Mouse (Mus musculus) T-helper 17 cell (primary cell): ENCODE data around the gene Arfgap2.

Source experiments
- in situ Hi-C, 2 experiments: fragments of 300-600 bp; cut with MboI, MseI; formaldehyde crosslinking; loops; 1 replicate in 1 of 2; 2 replicates in 1 of 2; pipeline ENCODE4 v1.15.1; 2025; ENCODE audit warnings: high pct_unique_total_duplicates in 2 of 2

The Arfgap2 gene

GRCm38 (mm10) chr2:91258830-91259229 is 5.9 kb upstream of the Arfgap2 start:
- in situ Hi-C loops: loop anchor here in 1 of 2 experiments (10.0 kb wide), 1 partner anchor 1196 kb away; no protein-coding TSS in a partner anchor

- in situ Hi-C loops: loop anchor here in 1 of 2 experiments (10.0 kb wide), 1 partner anchor 1195 kb away; no protein-coding TSS in a partner anchor
These were observed 5.3 kb upstream of the Arfgap2 start for GRCm38 (mm10) chr2:91259493-91259892.

- in situ Hi-C loops: no loop called here
These were observed 798 bp upstream of the Arfgap2 start for GRCm38 (mm10) chr2:91263692-91264660.

DNA sequence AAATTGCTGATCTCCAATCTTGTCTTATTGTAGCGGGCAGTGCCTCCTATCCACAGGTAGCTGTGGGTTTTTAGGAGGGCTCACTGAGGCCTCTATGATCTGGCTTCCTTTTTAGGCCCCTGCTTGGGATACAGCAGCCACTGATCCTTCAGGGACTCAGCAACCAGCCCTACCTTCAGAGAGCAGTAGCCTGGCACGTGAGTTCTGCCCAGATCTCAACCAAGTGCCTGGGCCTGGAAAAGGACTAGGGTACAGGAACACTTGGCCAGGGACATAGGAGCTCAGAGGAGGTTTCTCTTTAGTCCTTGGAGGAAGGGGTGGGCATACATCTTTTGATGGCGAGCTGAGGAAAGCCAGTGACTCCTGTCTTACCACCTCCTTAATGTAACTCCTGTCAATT is 3.3 kb downstream of the Arfgap2 start:
- in situ Hi-C loops: no loop called here

- in situ Hi-C loops: no loop called here
These were observed 3.9 kb downstream of the Arfgap2 start for GRCm38 (mm10) chr2:91268706-91269105.

GRCm38 (mm10) chr2:91269687-91270133 is 4.9 kb downstream of the Arfgap2 start:
- in situ Hi-C loops: no loop called here

GRCm38 (mm10) chr2:91278749-91279371 is 14.1 kb downstream of the Arfgap2 start:
- in situ Hi-C loops: loop anchor here in 1 of 2 experiments (25.0 kb wide), 1 partner anchor 358 kb away; the partner anchor contains the start of genes Arhgap1, F2 and Zfp408

GRCm38 (mm10) chr2:91279372-91279755 is 14.6 kb downstream of the Arfgap2 start:
- in situ Hi-C loops: loop anchor here in 1 of 2 experiments (25.0 kb wide), 1 partner anchor 358 kb away; the partner anchor contains the start of genes Arhgap1, F2 and Zfp408

- in situ Hi-C loops: loop anchor here in 1 of 2 experiments (5.0 to 25.0 kb wide), 2 partner anchors 201 to 356 kb away; partner anchors contain the start of genes Arhgap1, F2 and Zfp408
These were observed 16.6 kb downstream of the Arfgap2 start for GRCm38 (mm10) chr2:91281366-91281765.

DNA sequence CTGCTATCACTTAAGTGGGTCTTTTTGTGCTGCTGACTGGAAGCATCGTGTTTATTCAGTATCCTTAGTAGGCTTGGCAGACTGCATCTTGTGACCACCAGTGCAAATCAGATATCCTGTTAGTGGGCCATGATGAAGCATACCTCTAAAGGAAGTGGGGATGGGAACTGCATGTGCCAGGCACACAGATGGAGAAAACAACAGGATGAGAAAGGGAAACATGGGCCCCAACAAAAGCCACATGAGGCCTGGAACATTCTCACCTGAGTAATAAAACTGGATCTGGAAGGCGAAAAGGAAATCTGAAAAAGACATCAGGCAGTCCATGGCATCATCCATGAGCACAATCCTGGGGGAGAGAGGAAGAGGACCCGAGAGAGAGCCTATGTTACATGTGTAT is 19.2 kb downstream of the Arfgap2 start:
- in situ Hi-C loops: loop anchor here in 1 of 2 experiments (5.0 to 25.0 kb wide), 2 partner anchors 198 to 353 kb away; partner anchors contain the start of genes Arhgap1, F2 and Zfp408

DNA sequence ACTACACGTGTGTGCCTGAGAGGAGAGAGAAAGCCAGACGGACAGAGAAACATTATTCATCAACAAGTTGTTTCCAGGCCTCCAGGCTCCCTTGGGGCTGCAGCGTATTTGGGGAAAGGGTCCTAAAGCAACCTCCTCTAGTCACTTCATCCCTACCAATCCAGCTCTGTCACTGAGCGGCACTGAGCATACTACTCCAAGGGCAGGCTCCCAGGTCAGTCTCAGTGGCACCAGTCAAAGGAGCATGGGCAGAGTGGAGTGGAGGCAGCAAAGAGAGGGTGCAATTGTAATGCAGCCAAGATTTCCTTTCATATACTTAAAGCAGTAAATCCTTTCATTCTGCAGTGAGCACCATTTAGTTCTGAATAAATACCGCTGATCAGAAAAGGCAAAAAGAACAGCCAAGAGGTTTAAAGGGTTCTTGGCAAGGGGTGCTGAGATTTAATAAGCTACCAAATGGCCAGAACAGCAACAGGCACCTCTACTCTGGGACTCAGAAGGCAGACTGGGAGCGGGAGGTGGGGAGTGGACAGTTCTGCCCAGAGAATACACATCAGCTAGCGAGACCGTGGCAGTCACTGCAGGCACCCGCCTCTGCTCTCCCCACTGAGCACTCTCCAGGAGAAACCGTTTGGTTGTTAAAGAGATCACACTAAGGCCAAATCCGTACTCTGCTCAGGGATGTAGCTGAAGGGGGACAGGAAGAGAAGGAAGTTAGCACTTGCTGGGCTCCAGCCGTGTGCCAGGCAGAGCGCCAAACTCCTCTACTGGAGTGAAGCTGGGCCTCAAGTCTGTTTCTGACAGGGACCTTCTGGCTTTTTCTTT is 19.8 kb downstream of the Arfgap2 start:
- in situ Hi-C loops: loop anchor here in 1 of 2 experiments (5.0 to 25.0 kb wide), 2 partner anchors 198 to 353 kb away; partner anchors contain the start of genes Arhgap1, F2 and Zfp408

DNA sequence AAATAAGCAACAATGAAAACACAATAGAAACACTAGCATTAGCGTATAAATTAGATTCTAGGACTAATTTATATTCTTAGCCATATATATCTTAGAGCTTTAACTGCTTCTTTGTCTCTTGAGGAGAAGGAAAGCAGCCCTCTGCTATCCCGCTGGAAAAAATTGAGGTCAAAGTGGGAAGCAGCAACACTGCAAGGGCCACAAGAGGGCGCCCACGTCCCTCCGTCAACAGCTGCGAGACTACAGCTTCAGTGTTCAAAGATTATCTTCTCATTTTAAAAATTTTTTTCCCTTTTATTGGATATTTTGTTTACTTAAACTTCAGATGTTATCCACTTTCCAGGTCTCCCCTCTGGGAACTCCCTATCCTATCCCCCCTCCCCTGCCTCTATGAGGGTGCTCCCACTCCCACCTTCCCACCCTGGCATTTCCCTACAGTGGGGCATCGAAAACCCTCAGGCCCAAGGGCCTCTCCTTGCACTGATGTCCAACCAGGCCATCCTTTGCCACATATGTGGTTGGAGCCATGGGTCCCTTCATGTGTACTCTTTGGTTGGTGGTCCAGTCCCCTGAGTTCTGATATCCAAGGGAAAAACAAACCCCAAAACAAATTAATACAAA is 21.2 kb downstream of the Arfgap2 start:
- in situ Hi-C loops: loop anchor here in 1 of 2 experiments (25.0 kb wide), 1 partner anchor 351 kb away; the partner anchor contains the start of genes Arhgap1, F2 and Zfp408

GRCm38 (mm10) chr2:91287563-91287962 is 22.8 kb downstream of the Arfgap2 start:
- in situ Hi-C loops: loop anchor here in 1 of 2 experiments (25.0 kb wide), 1 partner anchor 350 kb away; the partner anchor contains the start of genes Arhgap1, F2 and Zfp408

- in situ Hi-C loops: loop anchor here (5.0 to 25.0 kb wide), 2 partner anchors 191 to 346 kb away; partner anchors contain the start of genes Arhgap1 (in 1 of the 2), F2 (in 1 of the 2) and Zfp408 (in 1 of the 2)
These were observed 26.6 kb downstream of the Arfgap2 start for GRCm38 (mm10) chr2:91291197-91292007.

DNA sequence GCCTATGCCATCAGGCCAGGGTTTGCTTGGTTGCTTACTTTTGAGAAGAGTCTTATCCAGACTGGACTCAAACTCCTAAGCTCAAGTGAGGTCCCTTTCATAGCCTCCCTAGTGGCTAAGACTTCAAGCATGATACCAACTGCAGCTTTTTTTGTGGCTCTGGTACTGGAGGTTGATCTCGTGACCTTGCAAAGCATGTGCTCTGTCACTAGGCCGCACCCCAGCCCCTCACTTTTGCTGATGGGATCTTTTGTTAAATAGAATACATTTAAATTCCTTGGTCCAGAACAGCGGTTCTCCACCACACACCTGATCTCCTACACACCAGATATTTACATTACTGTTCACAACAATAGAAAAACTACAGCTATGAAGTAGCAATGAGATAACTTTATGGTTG is 29.5 kb downstream of the Arfgap2 start:
- in situ Hi-C loops: loop anchor here (5.0 to 25.0 kb wide), 2 partner anchors 188 to 343 kb away; partner anchors contain the start of genes Arhgap1 (in 1 of the 2), F2 (in 1 of the 2) and Zfp408 (in 1 of the 2)

GRCm38 (mm10) chr2:91295895-91296294 is 31.1 kb downstream of the Arfgap2 start:
- in situ Hi-C loops: loop anchor here in 1 of 2 experiments (25.0 kb wide), 1 partner anchor 341 kb away; the partner anchor contains the start of genes Arhgap1, F2 and Zfp408

DNA sequence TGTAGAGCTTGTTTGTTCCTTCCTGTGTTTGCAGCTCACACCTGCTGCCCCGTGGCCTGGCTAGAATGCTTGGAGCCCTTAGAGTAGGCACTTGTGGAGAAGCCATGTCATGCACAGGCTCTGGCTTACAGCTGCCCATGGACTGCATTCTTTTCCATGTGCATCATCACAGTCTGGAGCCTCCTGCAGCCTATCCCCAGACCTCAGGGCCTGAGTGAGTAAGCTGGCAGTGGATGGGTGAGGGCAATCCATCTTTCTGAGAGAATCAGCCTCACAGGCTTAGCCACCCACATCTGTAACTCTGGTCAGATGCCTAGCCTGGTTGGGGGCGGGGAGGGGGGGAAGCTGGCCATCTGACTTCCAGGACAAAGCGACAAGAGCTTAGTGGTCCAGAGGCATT is 34.4 kb downstream of the Arfgap2 start:
- in situ Hi-C loops: loop anchor here in 1 of 2 experiments (25.0 kb wide), 1 partner anchor 338 kb away; the partner anchor contains the start of genes Arhgap1, F2 and Zfp408

GRCm38 (mm10) chr2:91300784-91301183 is 36.0 kb downstream of the Arfgap2 start:
- in situ Hi-C loops: no loop called here

DNA sequence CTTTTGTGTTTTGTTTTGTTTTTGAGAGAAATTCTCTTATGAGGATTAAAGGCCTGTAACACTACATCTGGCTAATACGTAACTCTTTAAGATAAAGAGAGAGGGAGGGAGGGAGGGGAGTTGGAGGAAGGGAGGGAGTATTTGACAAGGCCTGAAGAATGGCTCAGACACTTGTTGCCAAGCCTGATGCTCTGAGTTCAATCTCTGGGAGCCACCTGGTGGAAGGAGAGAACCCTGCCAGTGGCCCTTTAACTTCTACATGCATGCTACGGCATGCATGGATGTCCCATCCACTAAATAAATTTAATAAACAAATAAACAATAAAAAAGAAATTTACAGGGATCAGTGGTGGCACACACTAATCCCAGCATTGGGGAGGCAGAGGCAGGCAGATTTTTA is 37.1 kb downstream of the Arfgap2 start:
- in situ Hi-C loops: no loop called here
